Mouse (Mus musculus): ENCODE measurements around the gene Gmppb.
"Not testable (repeated sequence)": the region's sequence is repeated elsewhere in the genome, so short reads cannot be mapped to it uniquely, and the experiment has no call there.

Gene Gmppb

DNA sequence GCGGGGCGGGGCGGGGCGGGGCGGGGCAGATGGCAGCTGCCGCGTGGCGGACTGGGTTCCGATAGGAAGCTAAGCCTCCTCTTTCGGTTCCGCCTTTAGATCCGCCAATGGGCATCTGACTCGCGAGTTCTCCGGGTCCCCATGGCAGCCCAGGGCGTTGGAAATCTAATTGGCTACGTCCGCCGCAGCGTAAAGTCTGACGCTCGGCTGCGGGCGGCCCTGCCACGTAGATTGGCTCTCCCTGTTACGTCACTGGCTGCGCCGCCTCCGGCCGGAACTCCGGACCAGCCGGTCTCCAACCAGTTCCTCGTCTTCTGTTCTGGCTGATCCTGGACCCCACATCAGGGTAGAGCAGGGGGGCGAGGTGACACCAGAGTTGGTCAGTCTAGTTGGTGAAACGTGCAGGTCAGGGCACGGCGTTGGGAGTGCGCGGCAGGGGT, at the start of gene Gmppb:
TSS of gene Gmppb (plus strand) at position 227 of the 440 bp plus-strand sequence.
- peak; percentile 94 for DNase-seq

DNA sequence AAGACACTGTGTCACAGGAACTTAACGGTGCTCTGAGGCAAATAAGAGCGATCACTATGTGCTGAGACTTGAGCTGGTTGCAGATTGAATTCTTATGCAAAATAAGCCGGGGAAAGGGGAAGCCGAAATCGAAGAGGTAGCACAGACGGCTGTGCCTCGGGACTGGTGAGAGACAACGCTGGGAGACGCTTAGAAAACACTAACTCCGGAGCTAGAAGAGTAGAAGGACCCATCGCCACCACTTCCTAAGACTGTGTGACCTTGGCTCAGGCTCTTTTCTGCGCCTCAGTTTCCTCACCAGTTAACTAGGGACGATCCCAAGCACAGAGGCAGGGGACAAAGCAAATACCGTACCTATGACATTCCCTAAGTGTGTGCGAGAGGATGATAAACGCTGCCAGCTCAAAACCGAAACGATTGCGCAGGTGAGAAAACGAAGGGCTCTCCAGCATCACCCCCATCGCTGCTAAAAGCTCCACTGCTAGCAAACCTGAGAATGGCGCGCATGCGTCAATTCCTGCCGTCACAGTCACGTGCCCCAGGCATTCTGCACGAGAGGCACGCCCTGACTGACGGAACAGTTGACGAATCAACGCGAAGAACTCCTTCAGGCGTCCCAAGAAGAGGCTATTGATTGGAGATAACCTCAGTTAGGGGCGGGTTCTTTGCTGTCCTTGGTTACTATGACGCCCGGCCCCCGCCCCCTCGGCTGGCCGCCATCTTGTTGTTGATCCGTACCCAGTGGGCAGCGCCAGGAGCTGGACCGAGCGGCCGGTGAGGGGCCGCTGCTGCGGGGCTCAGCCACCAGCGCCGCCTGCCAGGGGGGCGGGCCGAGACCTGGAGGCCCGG, 46.9 kb upstream of the Gmppb start, which contains the start of gene Ip6k1:
TSS of gene Ip6k1 (plus strand) at position 580 of the 849 bp plus-strand sequence.
- peak; percentile 100 for DNase-seq

DNA sequence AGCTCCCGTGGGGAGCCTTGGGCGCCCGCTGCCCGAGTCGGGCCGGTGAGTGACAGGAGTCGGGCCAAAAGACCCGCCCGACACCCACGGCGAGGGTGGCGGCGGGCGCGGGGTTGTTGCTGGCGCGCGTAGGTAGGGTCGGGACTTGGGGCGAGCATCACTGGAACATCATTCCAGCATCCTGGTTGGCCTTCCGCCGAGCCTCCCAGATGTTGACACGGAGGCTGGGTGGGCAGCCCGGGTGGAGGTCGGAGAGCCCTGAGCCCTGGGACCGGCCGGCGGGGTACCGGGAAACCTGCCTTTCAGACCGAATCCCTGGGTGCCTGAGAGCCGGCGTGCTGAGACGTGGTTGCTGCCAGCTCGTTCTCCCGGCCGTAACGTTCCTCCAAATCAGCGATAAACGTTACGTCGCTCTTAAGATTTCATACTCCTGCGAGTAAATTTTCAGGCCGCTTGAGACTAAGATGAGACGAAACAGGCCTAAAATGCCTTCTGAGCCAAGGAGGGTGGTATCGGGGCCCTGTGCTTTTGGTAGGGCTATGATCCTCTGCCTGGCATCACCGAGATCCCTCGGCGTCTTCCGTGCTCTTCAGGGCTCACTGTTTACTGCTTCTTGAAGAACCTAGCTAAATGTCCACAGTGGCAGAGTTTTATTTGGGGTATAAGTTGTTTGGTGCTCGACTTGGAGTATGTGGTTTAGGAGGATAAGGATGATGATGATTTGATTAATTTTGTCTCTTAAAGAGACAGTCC, 46.1 kb upstream of the Gmppb start:
- DNase-seq = no peak

DNA sequence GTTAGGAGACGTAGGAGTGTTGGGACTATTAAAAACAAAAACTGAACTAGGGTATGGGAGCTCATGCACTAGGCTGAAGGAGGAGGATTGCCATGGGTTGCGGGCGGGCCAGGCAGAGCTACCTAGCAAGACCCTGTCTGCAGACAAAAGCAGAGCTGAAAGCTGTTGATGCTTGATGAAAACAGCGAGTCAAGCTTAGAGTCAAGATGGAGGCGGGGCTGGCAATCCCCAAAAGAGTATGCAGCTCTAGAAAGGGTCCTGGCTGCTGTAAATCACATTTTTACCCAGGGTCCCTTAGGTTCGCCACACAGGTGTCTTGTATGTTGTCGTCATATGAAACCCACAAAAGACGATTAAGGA, 45.5 kb upstream of the Gmppb start:
- peak; percentile 55 for DNase-seq

DNA sequence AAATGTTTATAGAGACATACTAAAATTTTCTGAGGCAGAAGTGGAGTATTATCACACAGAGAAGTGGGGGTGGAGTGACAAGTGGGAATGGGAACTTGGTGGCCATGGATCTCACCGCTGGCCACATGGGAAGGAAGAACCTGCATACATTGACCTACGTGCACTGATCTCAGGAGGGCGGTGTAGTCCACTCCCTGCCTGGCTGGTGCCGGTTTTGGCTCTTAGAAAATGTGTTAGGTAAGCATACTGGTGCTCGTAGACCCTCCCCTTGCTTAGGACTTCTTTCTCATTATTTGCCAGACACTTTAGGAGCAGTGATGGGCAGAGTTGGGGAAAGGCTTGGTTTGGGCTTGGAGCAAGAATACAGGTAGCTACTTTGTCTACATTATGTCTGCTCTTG, 41.0 kb upstream of the Gmppb start:
- DNase-seq = no peak

DNA sequence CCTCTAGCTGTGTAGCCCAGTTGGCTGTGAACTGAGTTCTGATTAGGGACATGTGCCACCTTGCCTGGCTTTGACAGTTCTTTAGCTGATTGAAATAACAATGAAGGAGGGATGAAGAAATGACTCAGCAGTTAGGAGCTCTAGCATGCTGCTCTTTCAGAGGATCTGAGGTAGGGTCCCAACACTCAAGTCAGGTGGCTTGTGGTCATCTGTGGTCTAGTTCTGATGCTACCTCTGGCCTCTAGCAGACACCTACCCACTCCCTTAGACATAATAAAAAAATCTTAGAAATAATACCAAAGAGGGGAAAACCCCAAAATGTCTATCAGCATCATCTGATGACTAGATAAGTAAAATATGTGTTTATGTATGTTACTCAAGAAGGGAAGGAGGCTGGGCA, 38.7 kb upstream of the Gmppb start:
- DNase-seq = no peak

DNA sequence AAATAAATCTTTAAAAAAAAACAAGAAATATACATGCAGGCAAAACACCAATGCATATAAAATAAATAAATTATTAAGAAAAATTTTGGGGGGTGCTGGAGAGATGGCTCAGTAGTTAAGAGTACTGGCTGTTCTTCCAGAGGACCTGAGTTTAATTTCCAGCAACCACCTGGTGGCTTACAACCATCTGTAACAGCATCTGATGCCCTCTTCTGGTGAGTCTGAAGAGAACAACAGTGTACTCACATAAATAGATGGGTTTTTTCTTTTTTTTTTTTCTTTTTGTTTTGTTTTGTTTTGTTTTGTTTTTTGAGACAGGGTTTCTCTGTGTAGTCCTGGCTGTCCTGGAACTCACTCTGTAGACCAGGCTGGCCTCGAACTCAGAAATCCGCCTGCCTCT, 35.5 kb upstream of the Gmppb start:
- not testable (repeated sequence) for DNase-seq

DNA sequence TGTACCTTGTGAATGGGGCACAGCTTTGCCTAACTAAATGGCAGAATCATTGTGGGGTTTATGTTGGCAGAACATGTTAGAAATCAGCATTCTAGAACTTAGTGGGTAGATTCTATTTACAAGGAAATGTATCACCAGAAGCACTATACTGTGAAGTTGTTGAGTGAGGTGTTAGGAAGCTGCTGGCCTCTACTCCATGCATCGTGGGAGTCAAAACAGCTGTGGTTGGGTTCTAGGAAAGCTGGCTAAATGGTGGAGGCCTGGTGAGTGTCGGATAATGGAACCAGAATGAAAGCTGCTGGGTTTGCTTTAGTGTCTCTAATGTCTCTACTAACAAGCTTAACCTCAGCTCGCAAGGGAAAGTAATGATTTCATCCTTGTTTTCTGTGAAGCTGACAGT, 31.9 kb upstream of the Gmppb start:
- no peak for DNase-seq

DNA sequence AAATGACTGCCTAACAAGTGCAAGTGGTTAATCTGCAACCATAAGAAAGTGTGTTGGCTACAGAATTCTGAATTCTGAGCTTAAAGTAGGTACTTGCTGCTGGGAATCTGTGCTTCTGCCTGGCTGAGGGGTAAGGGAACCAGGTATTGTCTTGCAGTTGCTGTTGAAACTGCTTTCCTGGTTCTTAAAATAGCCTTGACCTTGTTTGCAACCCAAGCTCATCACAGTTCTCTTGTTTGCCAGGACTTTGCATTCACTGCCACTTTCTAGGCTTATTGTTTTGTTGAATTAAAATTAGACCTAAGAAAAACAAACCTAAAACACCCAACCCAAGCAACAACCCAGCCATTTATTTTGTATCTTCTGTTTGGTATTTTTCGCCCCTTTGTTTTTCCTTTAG, 28.3 kb upstream of the Gmppb start:
- no peak for DNase-seq

DNA sequence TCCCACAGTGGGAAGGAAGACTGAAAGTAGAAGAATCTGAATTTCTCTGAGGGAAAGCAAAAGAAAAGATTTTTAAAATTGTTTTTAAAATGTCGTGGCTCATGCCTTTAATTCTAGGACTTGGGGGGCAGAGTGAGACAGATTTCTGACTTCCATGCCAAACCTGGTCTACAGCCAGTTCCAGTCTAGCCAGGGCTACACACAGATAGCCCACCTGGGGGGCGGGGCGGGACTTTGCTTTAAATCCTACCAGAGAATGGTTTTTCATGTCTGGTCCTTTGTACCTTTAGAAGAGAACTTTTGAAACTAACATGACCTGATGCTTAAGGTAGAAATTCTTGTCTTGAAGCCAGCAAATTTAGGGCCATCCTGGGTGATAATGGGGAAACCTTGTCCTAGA, 25.8 kb upstream of the Gmppb start:
- DNase-seq = no peak

DNA sequence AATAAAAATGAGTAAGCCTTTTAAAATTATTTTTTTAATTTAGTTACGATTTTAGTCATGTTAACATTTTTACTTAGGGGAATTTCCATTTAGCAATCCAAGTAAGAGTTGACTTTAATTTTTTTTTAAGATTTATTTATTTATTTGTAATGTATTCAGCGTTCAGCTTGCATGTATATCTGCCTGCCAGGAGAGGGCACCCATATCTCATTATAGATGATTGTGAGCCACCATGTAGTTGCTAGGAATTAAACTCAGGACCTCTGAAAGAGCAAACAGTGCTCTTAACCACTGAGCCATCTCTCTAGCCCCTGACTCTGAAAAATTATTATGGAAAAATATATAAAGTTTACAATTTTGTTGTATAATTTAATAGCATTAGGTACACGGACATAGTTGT, 22.5 kb upstream of the Gmppb start:
- no peak for DNase-seq

DNA sequence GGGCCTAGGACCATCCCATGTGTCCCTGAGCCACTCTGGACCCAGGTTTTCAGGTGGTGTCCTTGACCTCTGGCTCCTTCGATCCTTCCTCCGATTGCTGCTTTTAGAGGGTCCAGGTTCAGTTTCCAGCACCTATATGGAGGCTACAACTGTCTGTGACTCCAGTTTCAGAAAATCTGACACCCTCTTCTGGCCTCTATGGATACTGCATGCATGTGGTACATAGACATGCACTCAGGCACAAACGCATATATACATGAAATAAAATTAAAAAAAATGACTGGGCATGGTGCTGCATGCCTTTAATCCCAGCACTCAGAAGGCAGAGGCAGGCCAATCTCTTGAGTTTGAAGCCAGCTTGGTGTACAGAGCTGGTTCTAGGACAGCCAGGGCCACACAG, 21.2 kb upstream of the Gmppb start:
- no peak for DNase-seq

DNA sequence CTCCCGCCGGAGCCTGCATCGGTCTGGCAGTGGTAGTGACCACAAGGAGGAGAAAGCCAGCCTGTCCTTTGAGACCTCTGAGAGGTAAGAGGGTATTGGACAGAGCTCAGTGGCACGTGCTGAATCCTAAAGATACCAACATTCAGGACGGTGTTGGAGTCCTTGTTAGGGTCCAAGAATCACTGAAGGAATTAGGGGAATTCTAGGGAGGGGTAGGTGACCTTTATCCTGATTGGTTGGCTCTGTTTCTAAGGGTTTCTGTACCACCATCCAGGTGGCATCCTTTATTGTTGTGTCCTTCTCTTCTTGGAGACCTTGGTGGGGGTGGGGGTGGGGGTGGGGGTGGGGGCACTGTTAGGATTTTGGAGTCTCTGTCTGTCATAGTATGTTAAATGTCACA, 16.9 kb upstream of the Gmppb start:
- DNase-seq = no peak

DNA sequence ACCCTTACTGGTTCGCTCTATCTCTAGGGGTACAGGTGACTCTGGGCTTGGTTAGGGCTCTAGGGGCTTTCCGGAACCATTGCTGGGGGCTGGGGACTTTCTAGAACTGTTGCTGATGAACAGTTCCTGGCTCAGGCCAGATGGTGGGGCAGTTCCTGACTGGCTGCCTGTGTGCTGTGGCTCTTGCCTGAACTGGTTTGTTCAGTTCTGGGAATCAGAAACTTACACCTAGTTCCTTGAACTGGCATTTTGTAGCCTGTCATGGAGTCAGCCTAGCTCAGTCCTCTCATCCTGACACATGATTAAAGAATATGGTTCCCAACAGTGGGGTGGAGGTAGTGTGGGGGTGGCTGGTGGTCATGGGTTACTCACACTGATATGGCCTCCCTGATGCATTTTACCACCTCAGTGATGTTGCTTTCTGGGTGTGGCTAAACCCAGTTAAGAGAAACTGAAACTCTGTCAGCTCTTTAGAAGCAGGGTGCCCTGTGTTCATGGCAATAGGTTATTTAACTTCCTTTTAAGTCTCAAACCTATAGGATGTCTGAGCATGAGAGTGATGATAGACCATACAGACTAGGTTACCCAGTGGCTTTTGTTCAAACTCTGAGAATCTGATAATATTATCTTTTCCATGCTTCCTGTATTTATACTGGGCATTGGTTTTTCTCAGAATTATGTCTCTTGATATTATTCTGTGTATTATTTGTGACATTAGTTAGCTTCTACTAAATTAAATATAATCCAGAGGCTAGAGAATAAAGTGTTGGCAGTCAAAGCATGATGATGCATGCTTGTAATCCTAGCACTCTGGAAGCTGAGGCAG, 13.5 kb upstream of the Gmppb start:
- DNase-seq = no peak

DNA sequence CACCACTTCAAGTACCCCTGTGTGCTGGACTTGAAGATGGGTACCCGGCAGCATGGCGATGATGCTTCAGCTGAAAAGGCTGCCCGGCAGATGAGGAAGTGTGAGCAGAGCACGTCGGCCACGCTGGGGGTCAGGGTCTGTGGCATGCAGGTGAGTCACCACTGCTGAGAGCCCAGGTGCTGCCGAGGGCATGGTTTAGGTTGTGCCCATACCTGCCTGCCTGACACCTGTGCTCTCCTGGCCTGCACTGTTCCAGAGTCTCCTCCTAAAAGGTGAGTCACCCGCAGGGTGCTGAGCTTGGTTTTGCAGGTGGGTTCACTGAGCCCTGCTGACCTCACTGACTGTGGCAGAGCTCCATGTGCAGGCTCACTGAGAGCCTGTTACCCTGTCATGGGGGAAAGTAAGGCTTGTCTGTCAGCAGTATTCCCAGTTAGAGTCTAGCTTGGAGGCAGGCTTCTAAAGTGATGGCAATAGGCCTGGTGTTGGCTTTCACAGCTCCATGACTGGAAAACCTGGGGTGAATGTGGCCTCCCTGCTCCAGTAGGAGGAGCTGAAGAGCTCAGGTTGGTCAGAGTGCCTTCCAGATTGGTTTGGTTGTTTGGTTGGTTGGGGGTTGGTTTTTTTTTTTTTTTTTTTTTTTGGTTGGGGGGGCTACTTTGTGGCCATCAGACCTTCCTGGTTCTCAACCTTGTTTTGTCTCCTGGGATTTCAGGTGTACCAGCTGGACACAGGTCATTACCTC, 4.1 kb upstream of the Gmppb start:
- no peak for DNase-seq

DNA sequence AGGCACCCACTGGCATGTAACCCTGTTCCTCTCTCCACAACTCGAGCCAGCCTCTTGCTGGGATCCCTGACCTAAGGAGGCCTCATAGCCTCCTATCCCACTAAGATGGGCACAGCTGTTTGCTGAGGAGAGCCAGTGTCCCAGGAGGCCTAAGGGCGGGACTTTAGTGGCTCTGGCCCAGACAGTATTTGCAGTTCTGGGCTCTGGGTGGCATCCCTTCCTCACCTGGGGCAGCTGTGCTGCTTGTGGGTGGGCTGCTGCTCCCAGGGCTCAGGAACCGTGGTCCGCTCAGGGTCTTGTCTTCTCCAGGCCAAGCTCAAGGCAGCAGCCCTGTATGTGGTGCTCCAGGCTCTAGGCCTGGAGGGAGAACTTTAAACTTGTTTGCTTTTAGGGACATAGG, 2.5 kb upstream of the Gmppb start:
- no peak for DNase-seq

DNA sequence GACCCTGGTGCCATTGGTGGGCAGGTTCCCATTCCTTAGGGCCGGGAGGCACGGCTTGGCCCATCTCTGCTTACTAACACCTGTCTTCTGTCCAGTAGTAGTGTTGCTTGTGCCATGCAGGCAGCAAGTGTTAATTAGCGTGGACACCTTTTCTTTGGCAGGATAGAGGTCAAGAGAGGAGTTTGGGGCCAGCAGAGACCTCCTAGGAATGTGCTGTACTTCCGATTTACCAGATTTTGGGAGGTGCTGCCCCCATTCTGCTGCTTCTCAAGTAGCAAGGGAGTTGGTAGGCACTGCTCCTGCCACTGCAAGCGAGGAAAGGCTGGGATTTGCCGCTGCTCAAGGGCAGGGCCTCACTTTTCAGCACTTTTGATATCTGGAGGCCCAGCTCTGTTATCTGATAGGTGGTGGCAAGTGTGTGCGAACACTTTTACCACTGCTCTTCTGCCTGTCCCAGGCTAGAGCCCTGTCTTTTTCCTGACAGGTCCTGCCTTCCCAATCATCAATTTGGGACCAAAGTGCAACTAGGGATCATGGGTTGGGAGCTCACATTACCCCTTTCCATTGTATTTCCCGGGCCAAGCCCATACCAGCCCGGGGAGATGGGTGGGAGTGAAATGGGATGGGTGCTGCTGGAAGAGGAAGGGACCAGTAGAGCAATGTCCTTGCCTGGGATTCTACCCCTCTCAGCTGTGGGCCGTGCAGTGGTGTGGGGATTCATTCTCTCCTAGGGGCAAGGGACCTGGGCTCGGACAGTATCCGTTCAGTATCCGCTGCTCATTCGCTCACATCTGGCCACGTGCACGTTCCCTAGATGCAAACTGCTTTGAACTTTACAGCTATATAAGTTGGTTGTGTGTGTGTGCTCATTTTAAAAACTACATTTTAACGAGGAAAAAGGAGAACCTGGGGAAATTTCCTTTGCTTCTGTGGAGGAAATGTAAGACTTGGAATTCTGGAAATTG, 1.2 kb upstream of the Gmppb start:
- DNase-seq = peak; percentile 39

DNA sequence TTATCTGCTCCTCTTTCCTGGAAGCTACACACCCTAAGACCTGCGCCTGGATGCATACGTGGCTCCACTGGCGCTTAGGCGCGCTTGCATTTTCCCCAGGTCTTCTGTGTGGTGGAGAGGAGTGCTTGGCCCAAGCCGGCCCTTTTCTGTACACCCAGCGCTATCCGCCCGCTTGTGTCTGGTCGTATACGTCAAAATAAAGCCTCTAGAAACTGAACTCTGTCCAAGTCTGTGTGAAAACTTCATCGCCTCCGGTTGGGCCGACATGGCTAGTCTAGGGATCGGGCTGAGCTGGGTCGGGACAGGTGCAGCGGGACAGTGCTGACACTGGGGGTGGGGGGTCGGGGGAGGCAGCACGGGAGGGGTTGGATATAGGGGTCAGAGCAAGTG, 481 bp upstream of the Gmppb start:
- DNase-seq = peak; percentile 65

DNA sequence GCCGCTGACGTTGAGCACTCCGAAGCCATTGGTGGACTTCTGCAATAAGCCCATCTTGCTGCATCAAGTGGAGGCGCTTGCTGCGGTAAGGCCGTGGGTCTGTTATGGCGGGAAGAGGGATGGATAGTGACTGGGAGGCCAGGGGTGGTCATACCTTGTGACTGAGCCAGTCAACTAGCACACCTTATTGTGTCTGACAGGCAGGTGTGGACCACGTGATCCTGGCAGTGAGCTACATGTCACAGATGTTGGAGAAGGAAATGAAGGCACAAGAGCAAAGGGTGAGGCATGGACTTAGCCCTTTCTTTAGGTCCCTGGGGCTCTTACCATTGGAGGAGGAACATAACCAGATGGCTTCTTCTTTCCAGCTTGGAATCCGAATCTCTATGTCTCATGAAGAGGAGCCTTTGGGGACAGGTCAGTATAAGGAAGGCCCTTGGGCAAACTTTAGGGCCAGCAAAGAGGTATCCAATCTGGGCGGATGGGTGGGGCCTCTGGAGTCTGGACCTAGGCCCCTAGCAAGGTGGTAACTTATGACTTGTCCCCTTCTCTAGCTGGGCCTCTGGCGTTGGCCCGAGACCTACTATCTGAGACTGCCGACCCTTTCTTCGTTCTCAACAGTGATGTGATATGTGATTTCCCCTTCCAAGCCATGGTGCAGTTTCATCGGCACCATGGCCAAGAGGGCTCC, 664 bp downstream of the Gmppb start:
- peak; percentile 57 for DNase-seq

DNA sequence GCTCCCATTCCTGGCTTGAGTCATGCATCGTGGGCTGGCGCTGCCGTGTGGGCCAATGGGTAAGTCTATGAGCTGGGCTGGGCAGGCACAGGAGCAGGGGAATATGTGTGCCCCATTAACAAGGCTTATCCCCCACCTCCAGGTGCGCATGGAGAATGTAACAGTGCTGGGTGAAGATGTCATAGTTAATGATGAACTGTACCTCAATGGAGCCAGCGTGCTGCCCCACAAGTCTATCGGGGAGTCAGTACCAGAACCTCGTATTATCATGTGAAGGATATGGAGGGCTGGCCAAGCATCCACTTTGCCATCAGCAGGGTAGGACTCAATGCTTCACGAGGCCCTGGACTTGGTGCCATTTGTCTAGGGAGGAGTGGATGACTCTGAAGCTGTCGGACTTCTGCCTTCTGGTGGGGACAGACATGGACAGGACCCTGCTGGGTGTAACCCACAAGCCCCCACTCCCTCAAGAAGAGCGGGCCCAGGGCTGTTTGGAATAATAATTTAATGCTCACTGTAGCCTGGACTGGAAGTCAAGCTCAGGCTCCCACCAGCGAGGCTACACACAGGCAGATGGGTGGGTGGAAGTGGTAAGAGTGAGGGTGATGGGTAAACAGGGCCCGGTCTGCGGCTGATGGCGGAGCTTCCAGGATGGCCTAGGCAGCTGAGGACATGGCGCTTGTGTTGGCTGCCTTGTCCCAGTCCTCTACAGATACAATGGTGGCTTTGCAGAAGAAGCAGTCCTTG, 2.3 kb downstream of the Gmppb start:
- peak; percentile 44 for DNase-seq

All from cerebellum, adult 9-10 months (tissue).